Mouse (Mus musculus) intestine, embryonic 14.5 days (tissue): ENCODE results near the gene Vps11. TPM values are rescaled to one million over a fixed set of nuclear protein-coding genes. Genes with fewer than 3 reads are reported as not detected.
"Not testable (repeated sequence)": the region's sequence is repeated elsewhere in the genome, so short reads cannot be mapped to it uniquely, and the experiment has no call there.

ENCODE experiments used
- ATAC-seq: fragments of 200-750 bp; cut with Nextera tagmentation; replicated peaks from 2 replicates; pipeline ENCODE4 v1.8.0; 2017; ENCODE audit warnings: low read depth, moderate number of reproducible peaks, moderate TSS enrichment, moderate library complexity; ENCODE audit not compliant: low FRiP score, low TSS enrichment
- DNase-seq: peaks from one replicate; pipeline ENCODE4 v3.0.0-alpha.2; 2018; ENCODE audit warnings: low spot score
- H3K27ac ChIP-seq: fragments of 300-500 bp; sonication (generic); 2 replicates; pipeline ENCODE4 v1.5.1; 2014; ENCODE audit warnings: low read depth, mild to moderate bottlenecking, control low read depth
- H3K27me3 ChIP-seq: fragments of 300-500 bp; sonication (generic); replicated peaks from 2 replicates; pipeline ENCODE4 v1.6.1; 2014; ENCODE audit warnings: low read length, control low read depth; ENCODE audit not compliant: control insufficient read depth, insufficient read depth
- H3K36me3 ChIP-seq: fragments of 300-500 bp; sonication (generic); 2 replicates; pipeline ENCODE4 v1.6.1; 2014; ENCODE audit warnings: low read length, control low read depth; ENCODE audit not compliant: control insufficient read depth, insufficient read depth
- H3K4me1 ChIP-seq: fragments of 300-500 bp; sonication (generic); replicated peaks from 2 replicates; pipeline ENCODE4 v1.6.1; 2014; ENCODE audit warnings: low read length, control low read depth, mixed read lengths; ENCODE audit not compliant: control insufficient read depth, insufficient read depth
- H3K4me2 ChIP-seq: fragments of 300-500 bp; sonication (generic); 2 replicates; pipeline ENCODE4 v1.6.1; 2014; ENCODE audit warnings: low read length
- H3K4me3 ChIP-seq: fragments of 300-500 bp; sonication (generic); 2 replicates; pipeline ENCODE4 v1.5.1; 2014; ENCODE audit warnings: low read depth, low read length, control low read depth, mixed read lengths
- H3K9ac ChIP-seq: fragments of 300-500 bp; sonication (generic); 2 replicates; pipeline ENCODE4 v1.6.1; 2014; ENCODE audit warnings: mild to moderate bottlenecking, low read length
- H3K9me3 ChIP-seq: fragments of 300-500 bp; sonication (generic); 2 replicates; pipeline ENCODE4 v1.6.1; 2016; ENCODE audit warnings: low read length, control low read depth; ENCODE audit not compliant: control insufficient read depth
- WGBS: fragments of 180-500 bp; shearing (Covaris S2); extraction: QIAGEN DNeasy Blood & Tissue Kit; methylation state at CpG from one replicate; pipeline ENCODE4 v1.1.7; 2014; 5-methylcytosine and 5-hydroxymethylcytosine counted together
- polyA plus RNA-seq: library from polyadenylated mRNA; unstranded; fragments of >200 nt; fragmentation: Nextera tagmentation; extraction: Ambion mirVana; gene quantifications from 2 replicates; pipeline ENCODE4 v1.2.1, GENCODE M21; 2014

Vps11 gene
- polyA plus RNA-seq, 1 experiment from 2014 or later, result 25.3 TPM

- no peaks in the 10 kb centered on the region for H3K9me3 ChIP-seq
- H3K36me3 ChIP-seq, result peaks cover 41% of the 10 kb centered on the region
- peaks cover 9% of the 10 kb centered on the region for H3K4me1 ChIP-seq
- H3K27me3 ChIP-seq, result no peaks in the 10 kb centered on the region
- peak overlapping the region; percentile 74 for H3K4me2 ChIP-seq
- DNase-seq (no peak), ATAC-seq (peak; percentile 21; the same call in 1 of the 2 replicates)
- peak overlapping the region; percentile 92 for H3K4me3 ChIP-seq
- 7% methylated on average over 15 of the region's 15 CpGs for WGBS
- peak overlapping the region; percentile 93 for H3K9ac ChIP-seq
- peak overlapping the region; percentile 78 for H3K27ac ChIP-seq
These were observed 18.4 kb upstream of the Vps11 start for GRCm38 (mm10) chr9:44379862-44380261.

- peak within 1 kb of the TSS; percentile 93 for H3K9ac ChIP-seq
- peak within 1 kb of the TSS; percentile 92 for H3K4me3 ChIP-seq
- WGBS, result under 1% methylated on average over 79 of the region's 83 CpGs
- H3K36me3 ChIP-seq, result peaks cover 35% of the 10 kb centered on the region
- ATAC-seq (peak; percentile 98), DNase-seq (peak; percentile 100)
- peaks cover 9% of the 10 kb centered on the region for H3K4me1 ChIP-seq
- no peaks in the 10 kb centered on the region for H3K27me3 ChIP-seq
- H3K9me3 ChIP-seq, result no peaks in the 10 kb centered on the region
- H3K4me2 ChIP-seq, result peak within 1 kb of the TSS; percentile 74
- peak within 1 kb of the TSS; percentile 82 for H3K27ac ChIP-seq
These were observed 17.8 kb upstream of the Vps11 start, which contains the start of gene Hyou1 for GRCm38 (mm10) chr9:44379054-44379834. Hyou1 (plus strand) TSS chr9:44379490.

DNA sequence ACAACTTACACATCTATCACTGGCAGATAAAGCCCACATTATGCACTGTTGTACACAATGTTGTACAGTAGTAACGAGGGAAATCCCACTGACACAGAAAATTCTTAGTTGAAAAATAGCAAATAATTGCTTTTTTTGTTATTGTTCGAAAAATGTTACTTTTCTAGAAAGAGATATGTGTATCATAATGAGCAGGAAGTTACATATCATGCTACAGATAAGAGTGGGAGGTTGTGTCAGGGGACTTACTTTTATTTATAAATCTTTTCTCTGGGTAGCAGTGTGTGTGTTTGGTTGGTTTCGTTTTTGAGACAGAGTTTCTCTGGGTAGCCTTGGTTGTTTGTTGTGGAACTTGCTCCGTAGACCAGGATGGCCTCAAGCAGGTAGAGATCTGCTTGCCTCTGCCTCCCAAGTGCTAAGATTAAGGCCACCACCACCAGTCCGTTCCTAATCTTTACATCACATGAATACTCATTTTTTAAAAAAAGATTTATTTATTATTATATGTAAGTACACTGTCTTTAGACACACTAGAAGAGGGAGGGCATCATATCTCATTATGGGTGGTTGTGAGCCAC lies 16.8 kb upstream of the Vps11 start:
- peak overlapping the region; percentile 82; the same call in 1 of the 2 replicates for H3K27ac ChIP-seq
- H3K4me3 ChIP-seq, result peak overlapping the region; percentile 92
- H3K4me1 ChIP-seq, result peaks cover 9% of the 10 kb centered on the region
- no peak for ATAC-seq
- WGBS, result 86% methylated on average over 5 of the region's 5 CpGs
- peak overlapping the region; percentile 82 for H3K9ac ChIP-seq
- peak overlapping the region; percentile 74 for H3K4me2 ChIP-seq
- no peaks in the 10 kb centered on the region for H3K27me3 ChIP-seq
- H3K36me3 ChIP-seq, result peaks cover 25% of the 10 kb centered on the region
- no peaks in the 10 kb centered on the region for H3K9me3 ChIP-seq
- DNase-seq, result no peak

DNA sequence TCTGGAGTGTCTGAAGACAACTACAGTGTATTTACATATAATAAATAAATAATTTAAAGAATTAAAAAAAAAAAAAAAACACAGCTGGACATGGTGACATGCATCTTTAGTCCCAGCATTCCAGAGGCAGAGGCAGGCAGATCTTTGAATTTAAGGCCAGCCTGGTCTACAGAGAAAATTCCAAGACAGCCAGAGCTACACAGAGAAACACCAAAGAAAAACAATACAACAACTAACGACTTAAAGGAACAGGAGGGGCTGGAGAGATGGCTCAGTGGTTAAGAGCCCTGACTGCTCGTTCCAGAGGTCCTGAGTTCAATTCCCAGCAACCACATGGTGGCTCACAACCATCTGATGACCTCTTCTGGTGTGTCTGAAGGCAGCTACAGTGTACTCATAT lies 15.9 kb upstream of the Vps11 start:
- not testable (repeated sequence) for H3K4me2 ChIP-seq, H3K9me3 ChIP-seq
- 81% methylated on average over 2 of the region's 2 CpGs for WGBS

GRCm38 (mm10) chr9:44376141-44376540 lies 14.7 kb upstream of the Vps11 start:
- Histone ChIP-seq H3K27me3 (no peaks in the 10 kb centered on the region), H3K27ac (no peak overlapping the region), H3K4me3 (no peak overlapping the region), H3K36me3 (peaks cover 4% of the 10 kb centered on the region), H3K9ac (no peak overlapping the region), H3K9me3 (no peaks in the 10 kb centered on the region), H3K4me2 (no peak overlapping the region), H3K4me1 (peaks cover 9% of the 10 kb centered on the region)
- WGBS, result 85% methylated on average over 6 of the region's 6 CpGs
- no peak for DNase-seq
- ATAC-seq, result no peak

More for the DNA sequence above, 15.9 kb upstream of the Vps11 start:
- H3K4me3 ChIP-seq, H3K4me1 ChIP-seq, ATAC-seq, H3K27me3 ChIP-seq, DNase-seq, H3K9ac ChIP-seq, H3K27ac ChIP-seq: not testable (repeated sequence)
- H3K36me3 ChIP-seq, result peaks cover 16% of the 10 kb centered on the region

DNA sequence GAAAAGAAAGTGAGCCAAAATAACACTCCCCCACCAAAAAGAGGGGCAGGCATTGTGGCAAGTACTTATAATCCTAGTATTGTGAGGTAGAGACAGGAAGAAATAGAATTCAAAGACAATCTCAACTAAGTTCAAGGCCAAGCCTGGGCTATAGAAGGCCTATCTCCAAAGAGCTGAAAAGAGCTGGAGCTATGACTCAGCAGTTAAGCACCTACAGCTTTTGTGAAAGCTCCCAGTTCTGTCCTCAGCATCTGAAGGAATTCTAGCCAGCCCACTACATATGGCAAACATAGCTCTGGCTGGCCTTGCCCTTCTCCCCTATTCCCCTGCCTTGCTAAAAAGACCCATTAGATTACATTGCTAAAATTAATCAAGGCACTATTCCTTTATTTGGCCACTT lies 11.9 kb upstream of the Vps11 start:
- Histone ChIP-seq H3K4me1 (0 out of 2 replicates have a peak, but pooled peaks cover 2% of the 10 kb centered on the region), H3K4me2 (no peak overlapping the region), H3K4me3 (no peak overlapping the region), H3K9me3 (no peaks in the 10 kb centered on the region), H3K36me3 (no peaks in the 10 kb centered on the region), H3K27me3 (no peaks in the 10 kb centered on the region), H3K27ac (no peak overlapping the region), H3K9ac (no peak overlapping the region)
- ATAC-seq (no peak), DNase-seq (no peak)

- Histone ChIP-seq H3K36me3 (peaks cover 4% of the 10 kb centered on the region), H3K4me3 (no peak overlapping the region), H3K27me3 (no peaks in the 10 kb centered on the region), H3K27ac (no peak overlapping the region), H3K4me1 (peaks cover 8% of the 10 kb centered on the region; the same call in 1 of the 2 replicates), H3K9ac (no peak overlapping the region), H3K9me3 (no peaks in the 10 kb centered on the region), H3K4me2 (no peak overlapping the region)
- WGBS, result 60% methylated on average over 3 of the region's 3 CpGs
- no peak for ATAC-seq
- DNase-seq, result no peak
These were observed 3.0 kb upstream of the Vps11 start for GRCm38 (mm10) chr9:44364480-44364879.

DNA sequence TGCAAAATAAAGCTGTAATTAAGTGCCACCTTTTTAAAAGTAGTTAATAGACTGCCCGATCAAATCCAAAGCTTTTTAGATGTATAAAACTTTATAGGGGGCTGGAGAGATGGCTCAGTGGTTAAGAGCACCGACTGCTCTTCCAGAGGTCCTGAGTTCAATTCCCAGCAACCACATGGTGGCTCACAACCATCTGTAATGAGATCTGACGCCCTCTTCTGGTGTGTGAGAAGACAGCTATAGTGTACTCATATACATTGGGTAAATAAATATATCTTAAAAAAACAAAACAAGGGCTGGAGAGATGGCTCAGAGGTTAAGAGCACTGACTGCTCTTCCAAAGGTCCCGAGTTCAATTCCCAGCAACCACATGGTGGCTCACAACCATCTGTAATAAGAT lies 461 bp upstream of the Vps11 start:
- peak overlapping the region; percentile 35; the same call in 1 of the 2 replicates for H3K9ac ChIP-seq
- DNase-seq, result not testable (repeated sequence)

More for the DNA sequence above, 461 bp upstream of the Vps11 start:
- H3K27me3 ChIP-seq, H3K9me3 ChIP-seq, H3K4me1 ChIP-seq: not testable (repeated sequence)
- peak; percentile 28; the same call in 1 of the 2 replicates for ATAC-seq
- H3K36me3 ChIP-seq, result peaks cover 26% of the 10 kb centered on the region
- 43% methylated on average over 4 of the region's 4 CpGs for WGBS
- H3K4me3 ChIP-seq, result peak overlapping the region; percentile 99
- 0 out of 2 replicates have a peak overlapping the region, but pooled peaks have one; percentile 67 for H3K27ac ChIP-seq
- peak overlapping the region; percentile 91 for H3K4me2 ChIP-seq
